In the genomic region with DNA sequence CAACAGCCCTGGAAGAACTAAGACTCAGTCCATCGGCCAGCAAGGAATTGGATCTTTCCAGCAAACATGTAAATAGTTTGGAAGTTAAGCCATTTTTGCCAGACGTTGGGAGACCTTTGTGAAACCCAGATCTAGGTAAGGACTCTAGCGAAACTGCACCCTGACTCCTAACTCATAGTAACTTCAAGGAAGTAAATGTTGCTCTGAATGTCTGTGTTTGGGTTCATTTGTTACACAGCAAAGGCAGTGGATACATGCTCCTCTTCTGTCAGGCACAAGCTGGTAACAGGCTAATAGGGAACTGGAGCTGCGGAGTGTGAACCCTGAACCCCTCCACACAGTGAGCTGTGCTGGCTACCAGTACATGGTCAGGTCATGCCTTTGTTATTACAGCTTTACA, we compare ENCODE assay signal across 30 mouse cellular contexts. TPM values are rescaled to one million over a fixed set of nuclear protein-coding genes. Genes with fewer than 3 reads are reported as not detected.
"Had no signal": no experiment of that assay in that cellular context is flagged by ENCODE, and none has a peak within 500 bp of the region (broad histone marks: within the 10 kb centered on the region; RNA-seq: fewer than 3 reads in every experiment).

No protein-coding gene starts in this region.

- ATAC-seq: forebrain, embryonic 13.5 days; forebrain, embryonic 14.5 days; forebrain, embryonic 15.5 days; forebrain, embryonic 16.5 days; forebrain, postnatal 0 days had no signal

- H3K27ac ChIP-seq: embryonic facial prominence, embryonic 10.5 days; embryonic facial prominence, embryonic 12.5 days; embryonic facial prominence, embryonic 13.5 days; embryonic facial prominence, embryonic 15.5 days; forebrain, embryonic 10.5 days; forebrain, embryonic 12.5 days; forebrain, embryonic 13.5 days; forebrain, embryonic 15.5 days; gastrocnemius, adult 2 months; heart, adult 2 months had no signal

- H3K9ac ChIP-seq: embryonic facial prominence, embryonic 12.5 days; embryonic facial prominence, embryonic 13.5 days; embryonic facial prominence, embryonic 15.5 days; forebrain, embryonic 12.5 days; forebrain, embryonic 13.5 days; forebrain, embryonic 15.5 days; forebrain, postnatal 0 days had no signal

- H3K4me3 ChIP-seq: embryonic facial prominence, embryonic 10.5 days; embryonic facial prominence, embryonic 12.5 days; embryonic facial prominence, embryonic 13.5 days; embryonic facial prominence, embryonic 15.5 days; erythroblast, embryonic 14.5 days; forebrain, embryonic 10.5 days; forebrain, embryonic 12.5 days; forebrain, embryonic 13.5 days; forebrain, embryonic 15.5 days; gastrocnemius, adult 2 months; heart, adult 2 months had no signal

- H3K9me3 ChIP-seq: forebrain, embryonic 15.5 days had no signal

- H3K4me1 ChIP-seq: embryonic facial prominence, embryonic 12.5 days; embryonic facial prominence, embryonic 13.5 days; embryonic facial prominence, embryonic 15.5 days; forebrain, embryonic 10.5 days; forebrain, embryonic 12.5 days; forebrain, embryonic 13.5 days; forebrain, embryonic 15.5 days had no signal

- H3K36me3 ChIP-seq: embryonic facial prominence, embryonic 10.5 days; embryonic facial prominence, embryonic 12.5 days; embryonic facial prominence, embryonic 13.5 days; embryonic facial prominence, embryonic 15.5 days; forebrain, embryonic 10.5 days; forebrain, embryonic 12.5 days; forebrain, embryonic 15.5 days had no signal

- H3K4me2 ChIP-seq: embryonic facial prominence, embryonic 12.5 days; embryonic facial prominence, embryonic 13.5 days; embryonic facial prominence, embryonic 15.5 days; forebrain, embryonic 12.5 days; forebrain, embryonic 13.5 days; forebrain, embryonic 15.5 days had no signal

- H3K27me3 ChIP-seq: embryonic facial prominence, embryonic 12.5 days had no signal

- DNase-seq: cerebellum, adult 2 months; cerebellum, adult 8-10 months; cerebellum, adult 9-10 months; cerebellum, adult 9-11 months; cerebellum, postnatal 10 days; cerebellum, postnatal 14 days; cerebellum, postnatal 25 days; cerebellum, postnatal 36 days; embryo, embryonic 11 days; forebrain, postnatal 0 days; gastrocnemius, adult 2 months; gastrocnemius, postnatal 10 days; gastrocnemius, postnatal 14 days; gastrocnemius, postnatal 25 days; gastrocnemius, postnatal 36 days; heart, adult 18-20 months; heart, adult 2 months had no signal

RNA-seq across cellular contexts. Expression of a gene that starts 28.7 kb away (rescaled TPM):
- total RNA-seq: common myeloid progenitor, adult 5-6 weeks; granulocyte monocyte progenitor cell, adult 5-6 weeks had no signal
- polyA plus RNA-seq: erythroblast, embryonic 14.5 days had no signal
